Mouse (Mus musculus) olfactory bulb, adult 2 months (tissue): Measurements from ENCODE around the gene Fam110c.

Experiments used
- CTCF ChIP-seq: fragments of 200-500 bp; IDR thresholded peaks from 2 replicates; pipeline ENCODE4 v1.5.1; 2012; ENCODE audit warnings: low read depth, mild to moderate bottlenecking, low read length, moderate library complexity; ENCODE audit not compliant: insufficient read depth
- POLR2A ChIP-seq: fragments of 200-500 bp; IDR thresholded peaks from 2 replicates; pipeline ENCODE4 v1.6.1; 2012; ENCODE audit warnings: mild to moderate bottlenecking, low read depth, low read length, moderate library complexity; ENCODE audit not compliant: insufficient read depth

DNA sequence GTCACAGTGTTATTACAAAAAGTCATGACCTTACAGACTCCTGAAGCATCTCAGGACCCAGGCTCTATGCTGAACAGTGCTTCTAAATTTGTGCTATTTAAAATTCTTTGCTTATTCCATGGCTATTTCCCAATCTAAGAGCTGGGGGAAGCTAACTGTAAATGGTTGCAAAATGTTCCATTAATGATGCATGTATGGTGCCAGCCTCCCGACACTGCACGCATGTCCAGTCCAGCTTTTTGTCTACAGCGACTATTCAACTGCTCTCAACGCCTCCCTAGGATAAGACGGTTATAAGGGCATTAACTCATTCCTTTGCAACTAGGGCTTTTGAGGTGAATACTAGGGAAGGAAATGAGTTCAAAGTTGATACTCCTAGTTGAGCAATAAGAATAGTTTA lies 2.4 kb upstream of the Fam110c start:
- no peak for TF ChIP-seq CTCF
- TF ChIP-seq POLR2A: no peak
